Mouse (Mus musculus) hindbrain, embryonic 10.5 days (tissue): ENCODE results near the gene Ptprg. TPM values are rescaled to one million over a fixed set of nuclear protein-coding genes. Genes with fewer than 3 reads are reported as not detected.

Experiments used
- DNase-seq: peaks from one replicate; pipeline ENCODE4 v3.0.0-alpha.2; 2017; ENCODE audit warnings: low spot score
- H3K27ac ChIP-seq: fragments of 300-500 bp; sonication (generic); 2 replicates; pipeline ENCODE4 v1.5.1; 2016; ENCODE audit warnings: mild to moderate bottlenecking, moderate library complexity
- H3K27me3 ChIP-seq: fragments of 300-500 bp; sonication (generic); 2 replicates; pipeline ENCODE4 v1.6.1; 2016; ENCODE audit warnings: mild to moderate bottlenecking; ENCODE audit not compliant: poor library complexity, insufficient read depth, severe bottlenecking
- H3K36me3 ChIP-seq: fragments of 300-500 bp; sonication (generic); 2 replicates; pipeline ENCODE4 v1.6.1; 2016; ENCODE audit warnings: mild to moderate bottlenecking, moderate library complexity
- H3K4me1 ChIP-seq: fragments of 300-500 bp; sonication (generic); replicated peaks from 2 replicates; pipeline ENCODE4 v1.6.1; 2016; ENCODE audit warnings: mild to moderate bottlenecking
- H3K4me3 ChIP-seq: fragments of 300-500 bp; sonication (generic); 2 replicates; pipeline ENCODE4 v1.5.1; 2016; ENCODE audit warnings: mild to moderate bottlenecking, moderate library complexity
- H3K9me3 ChIP-seq: fragments of 300-500 bp; sonication (generic); 2 replicates; pipeline ENCODE4 v1.6.1; 2016; ENCODE audit warnings: mild to moderate bottlenecking, moderate library complexity
- WGBS: fragments of 180-500 bp; shearing (Covaris S2); methylation state at CpG from one replicate; pipeline ENCODE4 v1.1.7; 2016; 5-methylcytosine and 5-hydroxymethylcytosine counted together
- polyA plus RNA-seq: library from polyadenylated mRNA; unstranded; fragments of >200 nt; fragmentation: Nextera tagmentation; extraction: Ambion mirVana; gene quantifications from 2 replicates; pipeline ENCODE4 v1.2.1, GENCODE M21; 2016

Gene Ptprg
- polyA plus RNA-seq, 1 experiment from 2014 or later, result 48.9 TPM

DNA sequence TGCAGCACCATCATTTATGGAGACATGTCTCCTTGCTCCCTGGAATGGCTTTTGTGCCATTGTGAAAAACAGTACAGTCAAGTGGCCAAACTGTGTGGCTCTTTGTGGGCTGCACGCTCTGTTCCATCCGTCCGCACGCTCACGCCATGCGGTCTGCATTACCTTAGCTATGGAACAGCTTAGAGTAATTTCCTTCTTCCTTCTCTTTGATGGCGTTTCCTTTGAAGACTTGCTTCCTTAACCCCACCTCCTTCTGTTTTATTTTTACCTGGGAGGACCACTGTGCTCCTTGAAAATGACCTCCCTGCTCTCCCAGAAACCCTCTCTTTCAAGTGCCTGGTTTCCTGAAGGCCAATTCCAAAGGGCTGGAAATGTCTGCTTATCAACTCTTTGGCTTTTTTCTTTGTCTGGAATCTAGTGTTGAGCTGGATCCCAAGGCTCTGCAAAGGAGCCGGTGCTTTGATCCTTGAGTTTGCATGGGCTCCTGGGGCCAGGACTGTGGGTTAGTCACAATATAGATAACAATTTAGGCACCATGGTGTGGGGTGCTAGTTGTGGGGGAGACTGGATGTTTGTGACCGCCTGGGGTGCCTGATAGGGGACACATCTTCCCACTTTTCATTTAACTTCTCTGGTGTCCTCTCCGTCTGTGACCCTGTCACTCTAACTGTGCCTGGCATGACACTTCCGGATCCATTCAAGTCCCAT lies 149.6 kb downstream of the Ptprg start:
- WGBS, result 68% methylated on average over 11 of the region's 11 CpGs
- Histone ChIP-seq H3K4me1 (peaks cover 23% of the 10 kb centered on the region), H3K4me3 (no peak overlapping the region), H3K9me3 (no peaks in the 10 kb centered on the region), H3K27ac (no peak overlapping the region), H3K27me3 (no peaks in the 10 kb centered on the region), H3K36me3 (no peaks in the 10 kb centered on the region)
- DNase-seq, result no peak

GRCm38 (mm10) chr14:11704871-11705270 lies 151.5 kb downstream of the Ptprg start:
- Histone ChIP-seq H3K27ac (no peak overlapping the region), H3K36me3 (no peaks in the 10 kb centered on the region), H3K4me3 (no peak overlapping the region), H3K27me3 (no peaks in the 10 kb centered on the region), H3K4me1 (peaks cover 23% of the 10 kb centered on the region), H3K9me3 (no peaks in the 10 kb centered on the region)
- WGBS, result 15% methylated on average over 2 of the region's 2 CpGs
- DNase-seq, result no peak

GRCm38 (mm10) chr14:11709352-11709751 lies 156.0 kb downstream of the Ptprg start:
- Histone ChIP-seq H3K27ac (no peak overlapping the region), H3K27me3 (no peaks in the 10 kb centered on the region), H3K36me3 (no peaks in the 10 kb centered on the region), H3K9me3 (0 out of 2 replicates have a peak, but pooled peaks cover 2% of the 10 kb centered on the region), H3K4me3 (no peak overlapping the region), H3K4me1 (peaks cover 22% of the 10 kb centered on the region)
- DNase-seq, result no peak
- WGBS, result 88% methylated on average over 2 of the region's 2 CpGs

GRCm38 (mm10) chr14:11709798-11710197 lies 156.5 kb downstream of the Ptprg start:
- Histone ChIP-seq H3K27me3 (no peaks in the 10 kb centered on the region), H3K4me3 (no peak overlapping the region), H3K36me3 (no peaks in the 10 kb centered on the region), H3K27ac (no peak overlapping the region), H3K9me3 (0 out of 2 replicates have a peak, but pooled peaks cover 2% of the 10 kb centered on the region), H3K4me1 (peaks cover 19% of the 10 kb centered on the region)
- no peak for DNase-seq
- 88% methylated on average over 8 of the region's 8 CpGs for WGBS

DNA sequence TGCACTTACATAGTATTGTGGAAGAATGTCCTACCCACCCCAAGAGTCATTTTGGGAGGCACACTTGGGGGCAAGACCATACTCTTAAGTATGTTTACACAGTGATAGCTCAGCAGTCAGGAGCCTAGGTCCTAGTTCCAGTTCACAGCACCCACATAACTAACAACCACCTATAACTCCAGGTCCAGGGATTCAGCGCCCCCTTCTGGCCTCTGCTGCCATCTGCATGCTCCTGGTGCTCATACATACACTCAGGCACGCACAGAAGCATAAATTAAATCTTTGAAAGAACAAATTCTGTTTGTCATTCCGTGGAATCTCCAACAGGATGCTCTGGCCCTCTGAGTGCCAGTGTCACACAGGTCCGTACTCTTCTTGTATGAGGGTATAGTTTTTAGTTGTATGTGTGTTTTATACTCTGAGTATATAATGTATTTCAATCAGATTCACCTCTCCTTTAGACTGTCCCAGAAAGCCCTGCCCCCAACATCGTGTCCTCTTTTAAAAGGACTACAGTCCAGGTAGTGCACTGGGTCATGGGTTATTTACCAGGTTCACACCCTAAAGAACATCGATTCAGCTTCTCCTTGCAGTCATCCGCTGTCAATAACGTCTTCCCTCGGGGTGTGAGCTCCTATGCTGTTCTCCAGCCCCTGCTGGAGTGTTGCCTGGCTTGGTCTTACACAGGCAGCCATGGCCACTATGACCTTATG lies 157.2 kb downstream of the Ptprg start:
- no peak for DNase-seq
- Histone ChIP-seq H3K27ac (no peak overlapping the region), H3K4me3 (no peak overlapping the region), H3K36me3 (no peaks in the 10 kb centered on the region), H3K4me1 (peaks cover 12% of the 10 kb centered on the region; the same call in 1 of the 2 replicates), H3K27me3 (no peaks in the 10 kb centered on the region), H3K9me3 (0 out of 2 replicates have a peak, but pooled peaks cover 2% of the 10 kb centered on the region)
- WGBS, result 91% methylated on average over 9 of the region's 9 CpGs

DNA sequence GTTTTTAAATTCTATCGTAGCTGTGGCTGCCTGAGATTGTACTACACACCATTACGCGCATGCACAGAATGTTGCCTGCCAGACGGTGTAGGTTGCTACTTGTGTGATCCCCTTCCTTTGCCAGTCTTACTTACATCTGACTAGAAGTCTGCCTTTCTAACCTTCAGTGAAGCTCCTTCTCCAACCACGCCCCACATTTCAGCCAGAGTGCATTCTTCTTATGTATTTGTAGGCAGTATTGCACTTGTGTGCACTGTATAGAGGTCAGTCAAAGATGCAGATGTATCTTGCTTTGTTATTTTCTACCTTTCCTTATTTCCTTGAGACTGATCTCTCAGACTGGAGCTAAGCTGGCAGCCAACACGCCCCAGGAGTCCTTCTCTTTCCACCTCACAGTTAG lies 158.8 kb downstream of the Ptprg start:
- Histone ChIP-seq H3K4me1 (peaks cover 22% of the 10 kb centered on the region; the same call in 1 of the 2 replicates), H3K27me3 (no peaks in the 10 kb centered on the region), H3K9me3 (0 out of 2 replicates have a peak, but pooled peaks cover 2% of the 10 kb centered on the region), H3K36me3 (no peaks in the 10 kb centered on the region), H3K4me3 (no peak overlapping the region), H3K27ac (no peak overlapping the region)
- 95% methylated on average over 6 of the region's 6 CpGs for WGBS
- no peak for DNase-seq

DNA sequence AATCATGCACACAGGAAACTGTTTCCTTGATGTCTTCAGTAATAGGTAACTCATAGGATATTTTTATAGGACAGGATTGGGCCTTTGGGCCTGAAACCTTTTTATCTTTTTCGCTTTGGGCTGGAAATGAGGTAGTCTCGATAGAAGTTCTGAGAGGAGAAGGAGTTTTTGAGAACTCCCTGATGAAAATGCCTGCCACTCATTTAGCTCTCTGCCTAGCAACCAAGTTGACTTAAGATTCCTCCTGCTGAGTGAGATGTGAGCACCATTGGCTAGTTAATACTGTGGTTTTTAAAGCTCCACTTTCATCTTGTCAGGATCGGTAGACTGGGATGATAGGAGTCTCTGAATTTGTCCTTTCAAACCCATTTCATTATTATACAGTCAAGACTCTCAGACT lies 162.9 kb downstream of the Ptprg start:
- 38% methylated on average over 3 of the region's 3 CpGs for WGBS
- Histone ChIP-seq H3K27ac (no peak overlapping the region), H3K4me3 (no peak overlapping the region), H3K4me1 (peaks cover 36% of the 10 kb centered on the region), H3K9me3 (no peaks in the 10 kb centered on the region), H3K27me3 (no peaks in the 10 kb centered on the region), H3K36me3 (no peaks in the 10 kb centered on the region)
- DNase-seq, result no peak

- DNase-seq, result no peak
- 85% methylated on average over 4 of the region's 4 CpGs for WGBS
- Histone ChIP-seq H3K36me3 (no peaks in the 10 kb centered on the region), H3K4me3 (no peak overlapping the region), H3K27ac (no peak overlapping the region), H3K9me3 (no peaks in the 10 kb centered on the region), H3K4me1 (peaks cover 35% of the 10 kb centered on the region), H3K27me3 (no peaks in the 10 kb centered on the region)
Measured at GRCm38 (mm10) chr14:11718201-11718600, 164.9 kb downstream of the Ptprg start.

DNA sequence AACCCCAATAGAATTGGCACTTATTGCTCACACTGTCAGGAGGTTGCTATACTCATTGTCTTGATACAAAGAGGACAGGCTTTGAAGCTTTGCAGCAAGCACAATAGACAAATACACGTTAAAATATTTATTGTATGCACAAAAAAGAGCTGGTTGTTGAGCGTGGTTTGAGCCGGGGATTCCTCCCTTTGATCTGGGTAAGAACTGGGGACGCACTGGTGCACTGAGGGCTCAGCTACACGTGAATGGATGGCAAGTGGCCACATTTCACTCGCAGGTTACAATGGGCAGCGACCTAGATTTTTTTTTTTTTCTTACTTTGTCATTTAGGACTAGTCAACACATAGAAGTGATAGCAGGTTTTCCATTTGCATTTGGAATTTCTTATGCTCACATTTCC lies 165.9 kb downstream of the Ptprg start:
- Histone ChIP-seq H3K36me3 (no peaks in the 10 kb centered on the region), H3K27ac (no peak overlapping the region), H3K27me3 (no peaks in the 10 kb centered on the region), H3K9me3 (no peaks in the 10 kb centered on the region), H3K4me3 (no peak overlapping the region), H3K4me1 (peaks cover 30% of the 10 kb centered on the region)
- WGBS, result 41% methylated on average over 7 of the region's 7 CpGs
- no peak for DNase-seq

- no peak for DNase-seq
- 0 out of 2 replicates have a peak, but pooled peaks cover 6% of the 10 kb centered on the region for H3K9me3 ChIP-seq
- H3K27me3 ChIP-seq, result no peaks in the 10 kb centered on the region
- H3K27ac ChIP-seq, result no peak overlapping the region
- peaks cover 19% of the 10 kb centered on the region for H3K4me1 ChIP-seq
- no peak overlapping the region for H3K4me3 ChIP-seq
- H3K36me3 ChIP-seq, result no peaks in the 10 kb centered on the region
- WGBS, result 57% methylated on average over 5 of the region's 5 CpGs
Measured at GRCm38 (mm10) chr14:11722101-11722500, 168.8 kb downstream of the Ptprg start.

GRCm38 (mm10) chr14:11723876-11724275 lies 170.5 kb downstream of the Ptprg start:
- WGBS, result 94% methylated on average over 7 of the region's 7 CpGs
- Histone ChIP-seq H3K36me3 (no peaks in the 10 kb centered on the region), H3K9me3 (0 out of 2 replicates have a peak, but pooled peaks cover 6% of the 10 kb centered on the region), H3K4me3 (no peak overlapping the region), H3K27me3 (no peaks in the 10 kb centered on the region), H3K4me1 (peaks cover 15% of the 10 kb centered on the region), H3K27ac (no peak overlapping the region)
- no peak for DNase-seq

GRCm38 (mm10) chr14:11731223-11731920 lies 178.0 kb downstream of the Ptprg start:
- Histone ChIP-seq H3K4me3 (no peak overlapping the region), H3K9me3 (0 out of 2 replicates have a peak, but pooled peaks cover 6% of the 10 kb centered on the region), H3K27me3 (no peaks in the 10 kb centered on the region), H3K27ac (no peak overlapping the region), H3K36me3 (no peaks in the 10 kb centered on the region), H3K4me1 (no peaks in the 10 kb centered on the region; the same call in 1 of the 2 replicates)
- WGBS, result 82% methylated on average over 7 of the region's 7 CpGs
- DNase-seq, result no peak

DNA sequence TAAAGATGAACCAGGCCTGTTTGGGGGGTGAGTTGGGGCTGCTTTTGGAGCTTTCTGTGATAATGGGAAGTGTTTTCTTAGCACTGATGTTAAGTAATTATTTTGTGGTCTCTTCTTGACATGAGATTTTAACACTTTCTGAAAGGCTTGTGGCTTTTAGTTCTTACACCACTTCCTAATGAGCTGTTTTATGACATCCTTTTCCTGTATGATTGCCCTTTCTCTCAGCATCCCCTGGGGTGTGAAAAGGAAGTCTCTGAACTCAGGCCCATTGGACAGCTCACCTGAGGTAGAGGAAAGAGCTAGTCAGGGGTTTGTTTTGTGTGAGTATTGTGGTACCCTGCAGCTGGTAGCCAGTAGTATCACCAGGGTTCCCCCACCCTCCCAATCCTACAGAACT lies 179.0 kb downstream of the Ptprg start:
- H3K9me3 ChIP-seq, result no peaks in the 10 kb centered on the region
- no peaks in the 10 kb centered on the region; the same call in 1 of the 2 replicates for H3K4me1 ChIP-seq
- H3K27me3 ChIP-seq, result no peaks in the 10 kb centered on the region
- no peak overlapping the region for H3K4me3 ChIP-seq
- no peak overlapping the region for H3K27ac ChIP-seq
- H3K36me3 ChIP-seq, result no peaks in the 10 kb centered on the region
- DNase-seq, result no peak
